Mouse (Mus musculus) skeletal muscle tissue, adult 2 months (tissue): ENCODE data around the gene Gm5795.
"Not testable (repeated sequence)": the region's sequence is repeated elsewhere in the genome, so short reads cannot be mapped to it uniquely, and the experiment has no call there.

Source experiments
- DNase-seq: peaks from one replicate; pipeline ENCODE4 v3.0.0-alpha.2; 2012; ENCODE audit warnings: low read depth, low spot score

Gm5795 gene

GRCm38 (mm10) chr14:3187955-3188354 is at the start of gene Gm5795:
Gm5795 (plus strand) TSS chr14:3188255.
- not testable (repeated sequence) for DNase-seq

GRCm38 (mm10) chr14:3208272-3209152 is 20.5 kb downstream of the Gm5795 start, which contains the start of gene D830030K20Rik:
D830030K20Rik (plus strand) TSS chr14:3208488.
- not testable (repeated sequence) for DNase-seq

- not testable (repeated sequence) for DNase-seq
Measured at GRCm38 (mm10) chr14:3209367-3209766, 21.3 kb downstream of the Gm5795 start.
